Mouse (Mus musculus) erythroid progenitor cell, adult 5-6 weeks (primary cell): Measurements from ENCODE around the gene Ppp2r2d. TPM values are rescaled to one million over a fixed set of nuclear protein-coding genes. Genes with fewer than 3 reads are reported as not detected.

Experiments
- ATAC-seq: replicated peaks from 2 replicates; pipeline ENCODE4 v1.8.0; 2016; ENCODE audit warnings: moderate number of reproducible peaks, mild to moderate bottlenecking, moderate TSS enrichment, inconsistent platforms; ENCODE audit not compliant: poor library complexity, low FRiP score, severe bottlenecking
- total RNA-seq, 2 experiments: library from RNA; stranded (forward) in 1 of 2; stranded (reverse) in 1 of 2; fragments of 150-400 nt in 1 of 2; fragments of 186-747, 209-891 nt in 1 of 2; gene quantifications; 2 replicates each; pipeline versions ENCODE4 v1.2.3 to v1.2.4; 2015 to 2017; ENCODE audit warnings: low replicate concordance in 2 of 2

Gene Ppp2r2d
- total RNA-seq, 2 experiments from 2014 or later = 24.7 to 28.1 TPM

DNA sequence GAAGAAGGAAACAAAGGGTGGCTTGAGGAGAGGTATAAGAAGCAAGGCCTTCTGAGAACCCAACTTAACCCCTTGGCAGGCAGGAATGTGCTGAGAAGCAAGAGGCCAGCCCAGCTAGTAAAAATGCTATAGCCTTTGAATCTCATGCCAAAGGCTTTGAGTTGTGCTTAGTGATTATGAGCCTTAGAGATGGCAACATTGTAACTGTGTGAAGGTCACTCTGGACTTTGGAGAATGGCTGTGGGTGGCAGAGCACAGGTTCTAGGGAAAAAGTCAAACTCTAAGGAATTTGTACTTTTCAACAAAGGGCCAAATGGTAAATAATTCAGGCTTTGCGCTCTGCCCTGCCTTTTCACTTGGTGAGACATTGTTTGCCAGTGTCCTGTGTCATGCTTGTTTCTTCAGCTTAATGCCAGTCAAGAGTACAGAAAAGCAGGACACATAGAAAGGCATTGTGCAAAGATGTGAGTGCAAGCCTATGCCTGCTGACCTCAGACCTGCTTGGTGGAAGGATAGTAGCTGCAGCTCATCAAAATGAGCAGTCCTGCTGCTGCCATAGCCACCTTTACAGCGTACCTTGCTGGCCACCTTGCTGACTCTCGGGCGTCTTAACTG, 7.6 kb downstream of the Ppp2r2d start:
- ATAC-seq = no peak

DNA sequence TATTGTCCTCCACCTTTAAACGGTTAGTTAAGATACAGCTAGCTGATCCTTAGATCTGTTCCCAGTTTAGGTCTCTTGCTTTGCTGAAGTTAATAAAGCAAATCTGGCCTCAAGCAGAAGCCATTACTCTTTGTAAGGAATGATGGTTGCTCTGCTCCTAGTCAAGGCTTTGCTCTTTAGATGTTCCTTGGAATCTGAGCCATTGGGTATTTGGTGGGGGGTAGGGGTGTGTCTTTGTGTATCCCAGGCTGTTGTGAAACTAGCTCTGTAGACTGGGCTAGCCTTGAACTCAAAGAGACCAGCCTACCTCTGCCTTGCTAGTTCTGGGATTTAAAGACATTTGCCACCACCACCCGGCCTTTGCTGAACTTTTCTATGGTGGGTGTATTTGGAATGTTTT, 8.3 kb downstream of the Ppp2r2d start:
- ATAC-seq = no peak

DNA sequence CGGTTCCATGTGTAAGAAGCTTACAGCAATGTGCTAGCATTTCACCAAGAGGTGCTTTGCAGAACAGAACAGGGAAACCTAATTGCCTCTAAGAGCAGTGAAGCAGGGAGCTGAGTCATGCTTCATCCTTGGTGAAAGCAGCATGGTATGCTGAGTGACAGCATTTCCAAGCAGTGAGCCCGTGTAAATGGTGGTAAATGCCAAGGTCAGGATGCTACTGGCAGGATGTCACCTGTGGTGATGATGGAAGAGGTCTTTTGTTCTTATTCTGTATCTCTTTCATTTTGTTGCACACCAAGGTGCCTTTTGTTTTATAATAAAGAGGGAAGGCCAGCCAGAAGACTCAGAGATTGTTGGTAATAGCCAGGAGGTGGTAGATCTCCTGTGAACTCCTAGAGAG, 10.8 kb downstream of the Ppp2r2d start:
- ATAC-seq = no peak

DNA sequence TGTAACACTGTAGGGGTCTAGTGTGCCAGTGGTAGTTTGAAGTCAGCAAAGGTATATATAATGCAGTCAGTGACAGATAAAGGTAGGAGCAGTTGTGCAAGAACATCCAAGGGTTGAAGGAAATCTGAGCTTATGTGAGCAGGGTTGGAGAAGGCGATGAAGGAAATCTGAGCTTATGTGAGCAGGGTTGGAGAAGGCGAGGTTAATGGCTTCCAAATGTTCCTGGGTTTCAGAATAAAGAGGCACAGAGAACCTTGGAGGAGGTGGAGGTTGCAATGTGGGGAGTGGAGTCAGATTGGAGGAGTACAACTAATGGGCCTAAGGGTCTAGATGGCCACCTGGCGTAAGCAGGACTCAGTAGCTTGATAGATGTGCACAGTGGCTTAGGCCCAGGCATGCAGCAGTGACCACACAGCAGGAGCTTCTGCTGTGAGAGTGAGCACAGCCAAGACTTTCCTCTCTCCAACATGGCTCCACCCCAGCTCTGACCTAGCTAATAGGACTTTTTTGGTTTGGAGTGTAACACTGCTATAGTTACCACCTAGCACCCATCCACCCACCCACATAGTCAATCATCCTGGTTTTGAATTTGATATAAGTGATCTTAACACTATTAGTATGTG, 18.2 kb downstream of the Ppp2r2d start:
- no peak for ATAC-seq

DNA sequence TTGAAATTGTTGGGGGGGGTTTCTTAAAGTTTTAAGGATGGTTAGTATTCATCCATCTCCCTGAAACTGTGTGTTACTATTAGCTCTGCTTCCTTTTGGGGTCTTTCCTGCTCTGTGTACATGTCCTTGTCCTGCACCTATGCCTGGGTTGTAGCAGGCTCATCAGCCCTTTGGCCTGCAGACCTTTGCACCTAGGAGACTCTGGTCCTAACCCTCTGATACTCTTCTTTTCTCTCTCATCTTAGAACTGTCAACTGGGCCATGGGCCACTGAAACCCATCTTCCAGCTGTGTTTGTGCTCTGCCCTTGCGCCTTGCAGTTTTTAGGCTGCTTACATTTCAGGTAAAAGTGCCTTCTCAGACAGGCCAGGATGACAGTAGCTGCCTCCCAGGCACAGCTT, 18.9 kb downstream of the Ppp2r2d start:
- no peak for ATAC-seq

DNA sequence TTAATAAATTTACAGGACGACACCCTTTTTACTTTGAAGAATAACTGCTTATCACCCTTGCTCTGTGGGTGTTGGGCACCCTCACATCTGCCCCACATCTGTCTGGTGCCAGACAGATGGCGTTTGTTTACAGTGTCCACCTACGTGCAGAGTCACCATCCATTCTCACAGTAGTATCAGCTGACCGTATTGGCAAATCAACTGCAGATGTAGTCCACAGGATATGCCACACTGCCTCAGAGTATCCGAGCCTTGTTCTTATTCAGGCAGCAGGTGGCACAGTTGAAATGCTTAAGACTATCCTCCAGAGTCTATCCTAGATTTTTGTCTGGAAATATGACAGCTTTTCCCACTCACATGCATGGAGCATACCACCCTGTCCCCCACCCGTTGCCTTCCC, 21.4 kb downstream of the Ppp2r2d start:
- no peak; the same call in 1 of the 2 replicates for ATAC-seq

DNA sequence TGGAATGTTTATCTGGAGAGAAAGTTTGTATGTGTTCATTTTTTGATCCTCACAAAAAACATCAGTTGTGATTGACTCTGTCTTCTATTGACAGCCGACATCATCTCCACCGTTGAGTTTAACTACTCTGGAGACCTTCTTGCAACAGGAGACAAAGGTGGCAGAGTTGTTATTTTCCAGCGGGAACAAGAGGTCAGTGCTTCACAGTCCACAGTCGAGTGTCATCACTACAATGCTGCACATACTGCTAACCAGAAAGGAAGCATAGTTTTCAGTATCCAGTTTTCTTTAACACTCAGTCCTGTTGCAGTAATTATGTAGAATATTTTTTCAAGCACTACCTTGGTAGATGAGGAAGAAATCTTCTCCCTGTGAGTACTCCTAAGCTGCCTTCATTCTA, 22.4 kb downstream of the Ppp2r2d start:
- ATAC-seq = no peak

DNA sequence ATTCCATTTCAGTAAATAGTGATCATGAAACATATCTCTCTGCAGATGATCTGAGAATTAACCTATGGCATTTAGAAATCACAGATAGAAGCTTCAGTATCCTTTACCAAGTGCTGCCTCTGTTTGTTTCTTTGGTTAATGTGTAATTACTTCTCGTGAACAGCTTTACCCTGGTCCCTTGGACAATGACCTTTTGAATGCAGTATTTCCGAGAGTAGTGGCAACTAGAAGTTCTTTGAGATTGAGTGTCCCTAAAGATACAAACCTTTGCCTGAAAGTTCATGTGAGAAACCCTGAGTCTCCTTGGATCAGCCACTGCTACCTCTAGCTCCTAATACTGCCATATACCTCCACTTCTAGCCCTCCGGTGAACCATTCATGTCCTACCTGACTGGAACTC, 27.1 kb downstream of the Ppp2r2d start:
- ATAC-seq = no peak

DNA sequence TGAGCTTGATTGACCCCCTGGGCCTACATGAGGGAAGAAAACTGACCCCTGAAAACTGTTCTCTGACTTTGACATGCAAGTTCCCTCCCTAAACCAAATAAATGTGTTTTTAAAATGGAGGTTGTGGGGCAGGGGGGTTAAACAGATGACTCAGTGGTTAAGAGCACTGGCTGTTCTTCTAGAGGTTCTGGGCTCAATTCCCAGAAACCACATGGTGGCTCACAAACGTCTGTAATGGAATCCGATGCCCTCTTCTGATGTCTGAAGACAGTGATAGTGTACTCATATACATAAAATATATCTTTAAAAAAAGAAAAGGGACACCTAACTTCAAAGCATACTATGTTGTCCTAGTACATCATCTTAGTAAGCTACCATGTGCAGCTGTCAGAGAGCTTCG, 29.2 kb downstream of the Ppp2r2d start:
- no peak for ATAC-seq

DNA sequence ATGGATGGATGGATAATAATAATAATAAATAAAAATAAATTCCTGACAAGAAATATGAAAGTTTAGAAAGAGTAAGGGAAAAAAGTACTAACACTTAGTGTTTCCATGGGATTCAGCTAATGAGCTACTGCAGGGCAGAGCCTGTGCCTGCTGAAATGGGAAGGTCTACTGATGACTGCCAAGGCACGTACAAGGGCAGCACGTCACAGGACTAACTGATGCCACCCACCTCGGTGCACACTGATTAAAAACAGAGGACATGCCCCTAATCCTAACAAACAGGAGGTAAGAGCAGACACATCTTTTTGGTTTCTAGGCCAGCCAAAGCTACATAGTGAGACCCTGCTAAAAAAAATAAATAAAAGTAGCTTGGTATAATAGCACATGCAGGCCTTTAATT, 37.8 kb downstream of the Ppp2r2d start:
- ATAC-seq = no peak

DNA sequence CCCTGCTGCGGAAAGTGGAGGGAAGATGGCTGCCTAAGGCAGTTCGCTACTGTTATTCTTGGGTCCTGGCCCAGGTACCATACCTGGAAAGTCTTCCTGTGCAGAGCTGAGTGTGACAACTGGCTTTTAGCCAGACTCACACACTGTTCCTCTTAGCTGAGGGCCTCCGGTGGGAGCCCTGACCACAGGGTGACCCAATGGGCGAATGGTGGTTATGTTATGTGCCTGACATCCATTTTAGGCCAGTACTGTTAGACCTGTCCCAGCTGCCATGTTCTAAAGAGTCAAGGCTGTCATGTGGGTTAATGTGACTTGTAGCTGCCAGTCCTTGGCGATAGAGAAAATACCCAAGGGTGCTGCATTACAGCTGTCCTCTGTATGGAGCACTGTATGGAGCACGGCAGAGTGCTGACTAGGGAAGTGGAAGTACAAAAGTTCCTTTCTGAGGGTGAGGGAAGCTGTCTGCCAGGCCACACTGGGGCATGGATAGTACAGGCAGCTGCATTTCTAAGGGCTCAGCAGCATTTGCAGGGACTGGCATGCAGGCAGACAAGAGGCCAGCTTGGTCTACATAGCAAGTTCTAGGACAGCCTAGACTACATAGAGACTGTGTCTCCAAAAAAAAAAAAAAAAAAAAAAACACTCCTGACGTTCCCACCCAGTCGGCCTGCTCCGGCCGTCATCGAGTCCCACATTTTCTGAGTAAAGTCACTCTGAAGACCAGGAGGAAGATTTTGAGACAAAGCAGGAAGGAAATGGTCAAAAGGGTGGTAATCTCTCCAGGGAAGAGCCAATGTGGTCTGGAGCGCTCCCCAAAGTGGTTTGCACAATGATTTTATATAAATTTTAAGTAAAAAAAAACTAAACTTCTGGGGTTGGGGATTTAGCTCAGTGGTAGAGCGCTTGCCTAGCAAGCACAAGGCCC, 39.7 kb downstream of the Ppp2r2d start:
- no peak for ATAC-seq

DNA sequence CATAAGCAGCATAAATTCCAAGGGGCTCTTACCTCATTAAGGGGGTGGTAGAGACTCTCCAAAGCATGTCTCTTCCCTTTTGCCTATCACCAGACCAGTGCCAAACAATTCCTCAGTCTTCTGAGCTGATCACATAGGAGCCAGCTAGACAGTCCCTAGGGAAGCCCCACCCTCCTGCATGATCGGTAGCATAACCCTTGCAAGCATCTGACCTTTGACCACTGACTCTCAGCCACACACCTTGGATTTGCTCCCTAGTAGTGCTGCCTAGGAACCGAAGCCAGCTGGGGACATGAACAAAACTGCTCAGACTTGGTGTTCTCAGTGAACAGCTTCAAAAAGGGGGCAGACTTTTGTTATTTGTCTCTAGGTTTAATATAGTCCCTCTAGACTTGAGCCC, 52.2 kb downstream of the Ppp2r2d start:
- no peak for ATAC-seq

DNA sequence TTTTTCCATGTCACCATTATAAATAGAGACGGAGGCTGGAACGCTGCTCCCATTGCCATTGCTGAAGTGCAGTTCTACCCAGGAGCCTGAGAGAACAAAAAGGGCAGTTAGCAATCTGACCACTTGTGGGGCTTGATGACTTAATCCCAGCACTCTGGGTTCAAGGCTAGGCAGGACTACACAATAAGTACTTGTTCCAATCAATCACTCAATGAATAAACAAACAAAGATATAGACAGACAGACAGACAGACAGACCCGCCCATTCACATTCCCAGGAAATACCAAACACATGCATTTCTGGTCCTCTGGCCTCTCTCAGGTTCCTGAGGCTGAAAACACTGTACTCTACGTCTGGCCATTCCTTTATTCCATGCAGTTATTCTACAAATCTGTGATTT, 52.9 kb downstream of the Ppp2r2d start:
- ATAC-seq = no peak

DNA sequence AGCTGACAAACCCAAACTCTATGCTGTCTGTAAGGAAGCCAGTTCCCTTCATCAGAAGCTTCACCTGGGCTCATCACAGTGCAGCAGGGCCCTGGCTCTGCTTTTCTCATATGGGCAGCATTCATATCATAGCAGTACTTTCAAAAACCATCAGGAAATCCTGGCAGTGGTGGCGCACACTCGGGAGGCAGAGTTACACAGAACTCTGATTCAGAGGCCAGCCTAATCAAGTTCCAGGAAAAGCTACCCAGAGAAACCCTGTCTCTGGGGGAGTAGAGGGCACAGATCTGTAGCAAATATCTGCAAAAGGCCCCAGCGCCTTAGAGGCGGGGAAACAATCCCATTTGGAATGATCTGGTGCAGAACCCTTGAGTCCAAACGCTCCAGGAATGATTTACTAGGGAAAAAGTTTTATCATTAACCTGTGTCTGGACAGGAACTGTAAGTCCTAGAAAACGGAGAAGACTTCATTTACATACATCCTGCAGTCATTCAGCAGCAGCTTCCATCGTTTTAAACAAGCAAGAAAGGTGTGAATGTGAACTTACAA, 58.1 kb downstream of the Ppp2r2d start:
- no peak for ATAC-seq

DNA sequence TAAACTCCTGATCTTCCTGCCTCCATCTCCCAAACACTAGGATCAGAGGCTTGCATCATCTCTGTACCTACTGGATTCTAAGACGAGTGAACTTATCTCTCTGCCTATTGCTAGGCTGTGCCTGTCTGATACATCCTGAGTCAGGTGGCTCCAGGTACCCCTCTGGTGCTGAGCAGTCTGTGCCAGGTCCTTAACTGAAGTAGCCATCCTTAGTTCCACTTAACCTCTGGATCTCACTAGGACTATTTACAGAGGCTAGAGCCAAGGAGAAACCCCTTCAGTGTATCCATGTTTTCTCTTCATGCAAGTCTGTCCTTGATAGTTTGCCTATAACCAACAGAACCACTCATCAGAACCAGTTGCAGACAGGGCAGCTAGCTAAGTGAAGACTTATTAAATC, 60.6 kb downstream of the Ppp2r2d start:
- ATAC-seq = no peak

DNA sequence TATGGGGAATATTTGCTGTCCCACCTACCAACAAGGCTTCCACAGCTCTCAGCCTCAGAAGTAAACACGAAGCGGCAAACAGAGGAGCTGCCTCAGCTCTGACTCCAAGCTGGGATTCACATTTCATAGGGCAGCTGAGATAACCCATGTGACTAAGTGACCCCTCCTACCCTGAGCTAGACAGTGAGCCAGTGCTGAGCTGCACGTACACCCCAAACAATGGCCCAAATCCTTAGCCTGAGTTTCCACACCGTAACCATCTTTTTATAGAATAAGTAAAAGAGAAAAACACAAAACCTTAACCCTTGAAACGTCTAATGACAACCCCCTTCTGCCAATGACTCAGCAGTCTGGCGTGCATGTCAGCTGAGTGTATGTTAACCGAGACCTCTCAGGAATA, 61.2 kb downstream of the Ppp2r2d start:
- no peak for ATAC-seq

DNA sequence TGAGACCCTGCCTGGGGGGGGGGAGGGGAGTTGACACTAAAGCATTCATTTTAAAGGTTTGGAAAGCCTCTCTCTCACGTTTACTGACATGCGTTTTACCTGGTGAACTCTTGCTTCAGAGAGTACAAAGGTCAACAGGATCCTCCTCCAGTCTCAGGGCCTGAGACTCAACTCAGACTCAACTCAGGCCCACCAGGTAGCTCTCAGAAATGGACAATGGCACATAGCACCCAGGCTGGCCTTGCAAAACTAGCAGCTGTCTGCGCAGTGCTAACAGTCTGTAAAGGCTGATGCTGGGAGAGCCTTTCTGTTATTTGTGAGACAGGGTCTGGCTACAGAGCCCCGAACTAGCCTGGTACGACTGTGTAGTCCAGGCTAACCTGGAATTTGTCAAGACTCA, 62.1 kb downstream of the Ppp2r2d start:
- ATAC-seq = no peak

DNA sequence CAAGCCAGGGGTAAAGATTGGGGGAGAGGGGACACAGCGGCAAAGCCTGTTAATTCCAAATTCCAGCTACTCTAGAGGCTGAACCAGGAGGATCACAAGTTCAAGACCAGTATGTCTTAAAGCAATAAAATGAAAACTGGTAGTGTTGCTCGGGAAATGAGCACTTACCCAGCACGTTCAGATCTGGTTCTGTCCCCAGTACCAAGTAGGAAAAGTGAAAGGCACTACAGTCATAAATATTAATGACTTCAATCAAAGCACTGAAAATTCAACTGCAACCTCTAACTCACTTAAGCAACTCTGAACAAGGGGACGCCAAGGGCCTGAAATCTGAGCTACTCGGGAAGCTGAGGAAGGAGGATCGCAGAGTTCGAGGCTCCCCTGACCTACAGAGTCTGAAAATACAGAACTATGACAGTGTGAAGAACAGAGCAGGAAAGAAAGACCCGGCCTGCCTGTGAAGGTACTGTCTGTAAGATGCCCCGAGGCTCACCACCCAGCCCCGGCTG, 62.9 kb downstream of the Ppp2r2d start:
- no peak for ATAC-seq

DNA sequence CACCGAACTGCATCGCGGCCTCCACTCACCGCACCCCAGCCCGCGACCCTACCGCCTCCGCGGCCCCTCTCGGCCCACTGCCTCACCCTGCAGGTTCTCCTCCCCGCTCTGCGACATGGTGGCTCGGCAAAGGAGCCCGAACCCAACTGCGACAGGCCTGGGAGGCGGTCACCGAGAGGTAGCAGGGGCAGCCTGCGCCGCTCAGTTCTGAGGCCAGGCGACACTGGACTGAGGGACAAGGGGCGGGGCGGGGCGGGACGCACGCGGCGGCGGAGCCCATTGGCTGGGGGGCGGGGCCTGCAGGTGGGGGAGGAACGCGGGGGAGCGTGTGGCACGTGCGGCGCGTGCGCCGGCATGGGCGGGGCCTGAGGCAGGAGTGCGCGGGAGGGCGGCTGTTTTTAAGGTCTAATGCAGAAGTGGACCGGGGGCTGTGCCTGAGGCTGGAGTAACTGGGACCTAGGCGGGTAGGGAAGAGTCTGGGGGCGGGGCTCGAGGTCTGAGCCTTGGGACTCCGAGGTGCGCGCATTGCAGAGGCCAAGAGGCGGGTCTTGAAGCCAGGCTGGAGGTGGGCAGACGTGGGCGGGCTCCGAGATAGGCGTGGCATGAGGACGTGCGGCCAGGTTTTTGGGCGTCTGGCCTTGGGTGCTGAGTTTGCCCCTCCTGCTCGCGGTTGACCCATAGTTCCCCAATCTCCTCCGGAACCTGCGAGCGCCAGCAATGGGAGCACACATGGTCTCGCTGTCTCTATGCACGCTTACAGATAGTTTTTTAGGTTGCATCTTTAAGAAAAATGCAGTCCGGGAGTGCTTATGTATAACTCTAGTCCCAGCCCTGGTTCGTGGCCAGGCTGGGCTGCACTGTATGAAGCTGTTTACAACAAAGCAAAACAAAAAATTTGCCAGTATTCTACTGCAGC, 63.7 kb downstream of the Ppp2r2d start, which contains the start of gene Bnip3:
Gene Bnip3 (minus strand): TSS at position 243 of the 916 bp plus-strand sequence.
- peak; percentile 89 for ATAC-seq
